ENCODE assay signal across 7 mouse cellular contexts in genomic region chr2:130838131-130838530, GRCm38 (mm10).
DNase-seq lines count a peak whose midpoint lies in the region; ATAC-seq and TF ChIP-seq lines count a peak whose summit lies in the region.

No protein-coding gene starts in this region.

- TF ChIP-seq CTCF in kidney, postnatal 0 days (IDR thresholded peaks at IDR 0.05; ENCODE audit: low read depth) = no peak

- 71% methylated on average over 1 of the region's 1 CpGs for WGBS in lung, embryonic 16.5 days
- 89% methylated on average over 1 of the region's 1 CpGs for WGBS in forebrain, embryonic 12.5 days
- WGBS in kidney, postnatal 0 days = 76% methylated on average over 1 of the region's 1 CpGs
- WGBS in stomach, embryonic 16.5 days = 49% methylated on average over 1 of the region's 1 CpGs

- H3K36me3 ChIP-seq in lung, embryonic 16.5 days (ENCODE audit: control insufficient read depth, insufficient read depth, low read length) = peaks cover 4% of the 10 kb centered on the region; the same call in 1 of the 2 replicates
- peaks cover 8% of the 10 kb centered on the region for H3K36me3 ChIP-seq in forebrain, embryonic 12.5 days (replicated peaks)
- no peaks in the 10 kb centered on the region for H3K36me3 ChIP-seq in kidney, postnatal 0 days (ENCODE audit: insufficient read depth, low read length)
- no peaks in the 10 kb centered on the region for H3K36me3 ChIP-seq in stomach, embryonic 16.5 days (ENCODE audit: control insufficient read depth, insufficient read depth, low read length)

- no peaks in the 10 kb centered on the region for H3K27me3 ChIP-seq in lung, embryonic 16.5 days (ENCODE audit: control insufficient read depth, insufficient read depth, low read depth, low read length)
- no peaks in the 10 kb centered on the region for H3K27me3 ChIP-seq in forebrain, embryonic 12.5 days
- H3K27me3 ChIP-seq in kidney, postnatal 0 days (ENCODE audit: insufficient read depth, low read length) = no peaks in the 10 kb centered on the region
- H3K27me3 ChIP-seq in stomach, embryonic 16.5 days (ENCODE audit: control insufficient read depth, insufficient read depth, low read length) = no peaks in the 10 kb centered on the region

- no peak for DNase-seq in lung, postnatal 10 days
- no peak for DNase-seq in kidney, postnatal 0 days (ENCODE audit: low spot score)
- DNase-seq in thymus, postnatal 0 days (ENCODE audit: low spot score) = no peak
- no peak for DNase-seq in gastrocnemius, postnatal 14 days

- intact Hi-C loops in gastrocnemius, postnatal 14 days (cut with DNase I; ENCODE audit: low total_unique reads) = no loop called here

- no peaks in the 10 kb centered on the region for H3K9me3 ChIP-seq in lung, embryonic 16.5 days (ENCODE audit: control insufficient read depth, low read length)
- H3K9me3 ChIP-seq in forebrain, embryonic 12.5 days = no peaks in the 10 kb centered on the region
- H3K9me3 ChIP-seq in kidney, postnatal 0 days (replicated peaks; ENCODE audit: low read length) = no peaks in the 10 kb centered on the region
- H3K9me3 ChIP-seq in stomach, embryonic 16.5 days (replicated peaks; ENCODE audit: control insufficient read depth, low read length) = no peaks in the 10 kb centered on the region

- no peak for ATAC-seq in lung, embryonic 16.5 days (ENCODE audit: low read depth)
- ATAC-seq in forebrain, embryonic 12.5 days (ENCODE audit: low FRiP score) = no peak
- ATAC-seq in kidney, postnatal 0 days (replicated peaks; ENCODE audit: low FRiP score, low read depth) = no peak
- ATAC-seq in stomach, embryonic 16.5 days (ENCODE audit: insufficient read depth, low FRiP score) = no peak

- H3K4me2 ChIP-seq in lung, embryonic 16.5 days (ENCODE audit: low read depth, low read length) = 0 out of 2 replicates have a peak overlapping the region, but pooled peaks have one; percentile 97
- peak overlapping the region; percentile 80 for H3K4me2 ChIP-seq in forebrain, embryonic 12.5 days
- H3K4me2 ChIP-seq in kidney, postnatal 0 days (ENCODE audit: low read length) = peak overlapping the region; percentile 96; the same call in 1 of the 2 replicates
- H3K4me2 ChIP-seq in stomach, embryonic 16.5 days (ENCODE audit: low read depth, low read length) = peak overlapping the region; percentile 87

- no peak overlapping the region for H3K9ac ChIP-seq in lung, embryonic 16.5 days (ENCODE audit: low read length)
- peak overlapping the region; percentile 92; the same call in 1 of the 2 replicates for H3K9ac ChIP-seq in forebrain, embryonic 12.5 days
- H3K9ac ChIP-seq in kidney, postnatal 0 days (ENCODE audit: low read depth, low read length) = no peak overlapping the region
- H3K9ac ChIP-seq in stomach, embryonic 16.5 days (ENCODE audit: low read length) = no peak overlapping the region

- H3K4me3 ChIP-seq in lung, embryonic 16.5 days (ENCODE audit: low read length) = no peak overlapping the region
- H3K4me3 ChIP-seq in forebrain, embryonic 12.5 days (replicated peaks) = peak overlapping the region; percentile 95
- H3K4me3 ChIP-seq in kidney, postnatal 0 days (replicated peaks; ENCODE audit: low read depth, low read length) = no peak overlapping the region
- H3K4me3 ChIP-seq in stomach, embryonic 16.5 days (replicated peaks; ENCODE audit: low read length) = peak overlapping the region; percentile 100; the same call in 1 of the 2 replicates

- H3K4me1 ChIP-seq in lung, embryonic 16.5 days (replicated peaks; ENCODE audit: control insufficient read depth, insufficient read depth, low read length) = peaks cover 6% of the 10 kb centered on the region; the same call in 1 of the 2 replicates
- peaks cover 24% of the 10 kb centered on the region for H3K4me1 ChIP-seq in forebrain, embryonic 12.5 days
- H3K4me1 ChIP-seq in kidney, postnatal 0 days (replicated peaks; ENCODE audit: insufficient read depth, low read length) = no peaks in the 10 kb centered on the region
- H3K4me1 ChIP-seq in stomach, embryonic 16.5 days (ENCODE audit: control insufficient read depth, insufficient read depth, low read length) = 0 out of 2 replicates have a peak, but pooled peaks cover 4% of the 10 kb centered on the region

- no peak overlapping the region for H3K27ac ChIP-seq in lung, embryonic 16.5 days (ENCODE audit: low read length)
- no peak overlapping the region for H3K27ac ChIP-seq in forebrain, embryonic 12.5 days
- no peak overlapping the region for H3K27ac ChIP-seq in kidney, postnatal 0 days
- no peak overlapping the region for H3K27ac ChIP-seq in stomach, embryonic 16.5 days (ENCODE audit: low read length)

Comparison
In these comparisons a context has a peak if more than half of its experiments do, and no peak if none do; other contexts are left out.
1. H3K4me3 ChIP-seq: peak in forebrain, embryonic 12.5 days (single experiment) and stomach, embryonic 16.5 days (single experiment); none in lung, embryonic 16.5 days (single experiment) and kidney, postnatal 0 days (single experiment).
2. Peak in every context shown above with its lines, with median percentiles within 50 percentile points of each other: H3K4me2 ChIP-seq.